Mouse (Mus musculus) spleen, adult 2 months (tissue): ENCODE results near the gene Tpx2. TPM values are rescaled to one million over a fixed set of nuclear protein-coding genes. Genes with fewer than 3 reads are reported as not detected.

ENCODE experiments used
- DNase-seq, 2 experiments: peaks; one replicate each; pipeline versions ENCODE4 v3.0.0 to v3.0.0-alpha.2; 2012 to 2021; ENCODE audit warnings: low spot score in 2 of 2, low read depth in 1 of 2
- H3K27ac ChIP-seq: fragments of 200-500 bp; 2 replicates; pipeline ENCODE4 v1.5.1; 2012; ENCODE audit warnings: low read length, inconsistent platforms; ENCODE audit not compliant: insufficient read depth
- H3K27me3 ChIP-seq: fragments of 200-500 bp; 2 replicates; pipeline ENCODE4 v1.6.1; 2012; ENCODE audit warnings: mild to moderate bottlenecking, moderate library complexity, low read length, inconsistent platforms; ENCODE audit not compliant: control insufficient read depth, insufficient read depth
- H3K36me3 ChIP-seq: fragments of 200-500 bp; 2 replicates; pipeline ENCODE4 v1.6.1; 2012; ENCODE audit warnings: mild to moderate bottlenecking, low read length, inconsistent platforms; ENCODE audit not compliant: control insufficient read depth, insufficient read depth
- H3K4me1 ChIP-seq: fragments of 200-500 bp; 2 replicates; pipeline ENCODE4 v1.6.1; 2011; ENCODE audit warnings: inconsistent platforms; ENCODE audit not compliant: control insufficient read depth, insufficient read depth, insufficient read length
- H3K4me3 ChIP-seq: fragments of 200-500 bp; 2 replicates; pipeline ENCODE4 v1.5.1; 2011; ENCODE audit warnings: mild to moderate bottlenecking, inconsistent platforms; ENCODE audit not compliant: insufficient read depth, insufficient read length; ENCODE audit errors: extremely low read depth
- CTCF ChIP-seq: fragments of 200-500 bp; IDR thresholded peaks from 2 replicates; pipeline ENCODE4 v1.5.1; 2011; ENCODE audit warnings: mild to moderate bottlenecking, inconsistent platforms; ENCODE audit not compliant: insufficient read depth, insufficient read length, insufficient replicate concordance; ENCODE audit errors: extremely low read depth
- POLR2A ChIP-seq: fragments of 200-500 bp; IDR thresholded peaks from 2 replicates; pipeline ENCODE4 v1.6.1; 2011; ENCODE audit warnings: low read depth, low read length, inconsistent platforms
- WGBS: fragments of 180-500 bp; shearing (Covaris S2); methylation state at CpG from one replicate; pipeline ENCODE4 v1.1.7; 2018; 5-methylcytosine and 5-hydroxymethylcytosine counted together
- polyA plus RNA-seq: library from polyadenylated mRNA; depleted of rRNA; stranded (reverse); fragments of >200 nt; gene quantifications from 2 replicates; pipeline ENCODE4 v1.2.3, GENCODE M21; 2012; rRNA removed

The Tpx2 gene
- polyA plus RNA-seq, 1 experiment: 2.0 TPM

DNA sequence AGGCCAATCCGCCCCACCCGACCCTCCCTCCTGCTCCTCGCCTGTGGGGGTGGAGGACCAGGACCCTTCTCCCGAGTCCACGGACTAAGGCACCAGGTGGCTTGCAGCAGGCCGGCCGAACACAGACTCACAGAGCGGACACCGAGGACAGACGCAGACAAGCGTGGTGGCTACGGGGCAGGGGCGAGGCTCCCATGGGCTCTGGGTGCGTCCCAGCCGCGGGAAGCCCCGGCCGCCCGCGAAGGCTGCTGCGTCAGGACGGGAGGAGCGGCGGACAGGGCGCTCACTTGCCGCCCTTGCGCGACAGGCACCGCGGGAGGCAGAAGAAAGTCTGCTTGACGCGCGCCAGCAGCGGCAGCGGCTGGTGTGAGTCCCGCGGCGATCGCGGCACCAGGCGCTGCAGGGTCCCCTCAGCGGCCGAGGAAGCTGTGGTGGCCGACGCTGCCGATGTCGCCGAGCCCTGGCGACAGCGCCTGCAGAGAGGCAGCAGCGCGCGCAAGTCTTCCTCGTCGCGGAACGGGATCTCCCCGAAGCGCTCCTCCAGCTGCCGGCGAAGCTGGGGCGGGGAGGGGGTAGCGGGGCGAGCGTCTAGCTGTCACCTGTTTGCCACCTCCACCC, 95.2 kb downstream of the Tpx2 start:
- no peak overlapping the region for H3K27ac ChIP-seq

DNA sequence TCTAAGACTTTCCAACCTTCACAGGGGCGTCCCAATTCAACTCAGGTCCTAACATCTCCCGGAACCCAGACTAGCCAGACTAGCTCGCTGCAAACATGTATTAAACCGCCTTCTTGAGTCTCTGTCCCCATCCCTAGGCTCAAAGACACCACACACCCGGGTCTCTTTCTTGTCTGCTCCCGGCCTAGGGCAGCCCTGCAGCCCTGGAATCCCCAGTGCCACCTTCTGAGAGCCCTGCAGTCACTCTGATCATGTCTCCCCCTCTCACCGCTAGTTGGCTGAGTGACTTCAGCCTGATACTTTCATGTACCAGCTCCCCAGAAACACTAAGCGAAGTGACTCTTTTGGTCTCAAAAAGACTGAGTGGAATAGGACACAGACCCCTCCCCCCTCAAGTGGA, 95.8 kb downstream of the Tpx2 start:
- no peak for DNase-seq
- peaks cover 4% of the 10 kb centered on the region; the same call in 1 of the 2 replicates for H3K4me1 ChIP-seq
- H3K27me3 ChIP-seq: peaks cover 5% of the 10 kb centered on the region
- no peaks in the 10 kb centered on the region for H3K36me3 ChIP-seq
- TF ChIP-seq POLR2A (no peak), CTCF (no peak)
- no peak overlapping the region for H3K4me3 ChIP-seq
- WGBS: 18% methylated on average over 8 of the region's 8 CpGs
- no peak overlapping the region for H3K27ac ChIP-seq

More for the DNA sequence above, 95.2 kb downstream of the Tpx2 start:
- H3K4me1 ChIP-seq: peaks cover 4% of the 10 kb centered on the region; the same call in 1 of the 2 replicates
- no peak overlapping the region for H3K4me3 ChIP-seq
- TF ChIP-seq CTCF: no peak
- no peak for TF ChIP-seq POLR2A
- peaks cover 5% of the 10 kb centered on the region for H3K27me3 ChIP-seq
- H3K36me3 ChIP-seq: no peaks in the 10 kb centered on the region
- 2% methylated on average over 60 of the region's 65 CpGs for WGBS
- DNase-seq: no peak

DNA sequence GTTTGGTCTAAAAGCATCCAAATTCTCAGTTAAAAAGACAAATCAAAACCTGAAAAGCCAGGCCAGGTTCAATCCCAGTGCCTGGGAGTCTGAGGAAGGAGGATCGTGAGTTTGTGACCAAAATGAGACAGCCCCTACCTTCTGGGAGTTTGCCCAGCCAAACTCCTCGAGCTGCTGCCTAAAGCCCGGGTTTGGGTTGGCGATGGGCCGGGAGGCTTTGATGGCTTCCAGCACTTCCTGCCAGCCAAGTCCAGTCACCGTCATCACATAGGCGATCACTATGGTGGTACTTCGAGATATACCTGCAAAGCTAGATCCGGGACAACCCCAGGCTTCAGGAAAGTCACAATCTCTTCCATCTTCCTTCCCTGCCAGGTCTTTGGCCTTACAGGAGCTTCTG, 96.2 kb downstream of the Tpx2 start:
- no peak overlapping the region for H3K27ac ChIP-seq
- peaks cover 5% of the 10 kb centered on the region for H3K27me3 ChIP-seq
- WGBS: 57% methylated on average over 9 of the region's 9 CpGs
- no peak for DNase-seq
- no peak overlapping the region for H3K4me3 ChIP-seq
- H3K4me1 ChIP-seq: peaks cover 4% of the 10 kb centered on the region; the same call in 1 of the 2 replicates
- H3K36me3 ChIP-seq: no peaks in the 10 kb centered on the region
- TF ChIP-seq POLR2A (no peak), CTCF (no peak)

Other genes with a start within 250 kb of the Tpx2 start
- gene Defb45, start 248.6 kb upstream of the Tpx2 start, polyA plus RNA-seq: not detected in 2 replicates
- gene Defb36, start 243.6 kb upstream of the Tpx2 start, polyA plus RNA-seq: not detected in 2 replicates
- gene Defb25, start 224.9 kb upstream of the Tpx2 start, polyA plus RNA-seq: 0.65 TPM in 1 of 2 replicates, not detected in the other
- 8.6 and 9.8 TPM in 2 replicates for gene Rem1, start 221.0 kb upstream of the Tpx2 start, polyA plus RNA-seq
- 82.8 and 145 TPM in 2 replicates for gene H13, start 178.5 kb upstream of the Tpx2 start, polyA plus RNA-seq
- gene Mcts2, start 160.9 kb upstream of the Tpx2 start, polyA plus RNA-seq: 0.79 and 1.5 TPM in 2 replicates
- 53.5 and 84.4 TPM in 2 replicates for gene Id1, start 111.7 kb upstream of the Tpx2 start, polyA plus RNA-seq
- gene Cox4i2, start 93.8 kb upstream of the Tpx2 start, polyA plus RNA-seq: 0.56 and 0.59 TPM in 2 replicates
- 36.2 and 57.4 TPM in 2 replicates for gene Bcl2l1, start 16.2 kb upstream of the Tpx2 start, polyA plus RNA-seq
- gene Mylk2, start 63.4 kb downstream of the Tpx2 start, polyA plus RNA-seq: 0.23 and 0.34 TPM in 2 replicates
- gene Foxs1, start 85.2 kb downstream of the Tpx2 start, polyA plus RNA-seq: 12.6 and 20.1 TPM in 2 replicates
- gene Dusp15, start 103.7 kb downstream of the Tpx2 start, polyA plus RNA-seq: 0.21 and 0.48 TPM in 2 replicates
- 0.07 and 0.09 TPM in 2 replicates for gene Ttll9, start 114.5 kb downstream of the Tpx2 start, polyA plus RNA-seq
- 38.8 TPM in 2 replicates for gene Pdrg1, start 167.5 kb downstream of the Tpx2 start, polyA plus RNA-seq
- gene Xkr7, start 183.9 kb downstream of the Tpx2 start, polyA plus RNA-seq: not detected in 2 replicates
- 17.5 and 19.2 TPM in 2 replicates for gene Ccm2l, start 218.0 kb downstream of the Tpx2 start, polyA plus RNA-seq